Comparison of ENCODE assay signal across 8 mouse cellular contexts in genomic region chr10:84631182-84631581, GRCm38 (mm10). TPM values are rescaled to one million over a fixed set of nuclear protein-coding genes. Genes with fewer than 3 reads are reported as not detected.
DNase-seq lines count a peak whose midpoint lies in the region; ATAC-seq and TF ChIP-seq lines count a peak whose summit lies in the region.

No protein-coding gene starts in this region.

- no peaks in the 10 kb centered on the region for H3K9me3 ChIP-seq in liver, embryonic 15.5 days (replicated peaks)

- peaks cover 51% of the 10 kb centered on the region for H3K36me3 ChIP-seq in liver, embryonic 15.5 days (replicated peaks)

- TF ChIP-seq CTCF in layer of hippocampus, adult 2 months (conservative IDR thresholded peaks at IDR 0.05), result peak; percentile 58
- TF ChIP-seq CTCF in bone marrow, adult 2 months (IDR thresholded peaks at IDR 0.05; ENCODE audit: control insufficient read depth, insufficient read depth, low read length), result peak; percentile 59

- no peak for TF ChIP-seq POLR2A in bone marrow, adult 2 months (IDR thresholded peaks at IDR 0.05; ENCODE audit: borderline replicate concordance, control insufficient read depth, low read depth, low read length)

- no peak overlapping the region for H3K4me2 ChIP-seq in liver, embryonic 15.5 days

- peak; percentile 51; the same call in 1 of the 2 replicates for ATAC-seq in liver, embryonic 15.5 days (ENCODE audit: insufficient read depth)

- no peak overlapping the region for H3K4me3 ChIP-seq in layer of hippocampus, adult 2 months
- no peak overlapping the region for H3K4me3 ChIP-seq in bone marrow, adult 2 months (replicated peaks; ENCODE audit: control insufficient read depth, low read depth, low read length)
- H3K4me3 ChIP-seq in liver, embryonic 15.5 days (replicated peaks), result no peak overlapping the region

- no peaks in the 10 kb centered on the region for H3K4me1 ChIP-seq in bone marrow, adult 2 months (ENCODE audit: control insufficient read depth, insufficient read depth, low read length)
- H3K4me1 ChIP-seq in liver, embryonic 15.5 days (replicated peaks), result no peaks in the 10 kb centered on the region

- no peak overlapping the region for H3K9ac ChIP-seq in liver, embryonic 15.5 days

- H3K27me3 ChIP-seq in liver, embryonic 15.5 days, result no peaks in the 10 kb centered on the region

- peak; percentile 63 for DNase-seq in adrenal gland, postnatal 36 days
- DNase-seq in adrenal gland, adult 8-10 months, result no peak
- no peak for DNase-seq in layer of hippocampus, adult 2 months (ENCODE audit: low spot score in 2 of 2)
- no peak for DNase-seq in layer of hippocampus, adult 11-12 months (ENCODE audit: low spot score)
- DNase-seq in thymus, postnatal 36 days, result peak; percentile 44 to 51
- no peak for DNase-seq in kidney, adult 11 months

- WGBS in bone marrow, adult 2 months, result 70% methylated on average over 5 of the region's 5 CpGs
- 57% methylated on average over 5 of the region's 5 CpGs for WGBS in liver, embryonic 15.5 days (ENCODE audit: insufficient replicate concordance)

- no peak overlapping the region for H3K27ac ChIP-seq in layer of hippocampus, adult 2 months
- H3K27ac ChIP-seq in bone marrow, adult 2 months (ENCODE audit: control insufficient read depth, insufficient read depth, low read depth, low read length, poor library complexity), result no peak overlapping the region
- H3K27ac ChIP-seq in liver, embryonic 15.5 days (replicated peaks), result no peak overlapping the region

RNA-seq across cellular contexts. Expression of gene Polr3b, which starts 9.1 kb away (rescaled TPM):
- total RNA-seq in adrenal gland, postnatal 36 days (2021), result 10 to 100 TPM; 22.2 to 37.2 TPM
- total RNA-seq in adrenal gland, adult 8-10 months (2022), result 10 to 100 TPM; 27.4 to 32.3 (median 31.2) TPM
- total RNA-seq in layer of hippocampus, adult 2 months (2021), result 10 to 100 TPM; 14.8 to 15.6 TPM
- polyA plus RNA-seq in bone marrow, adult 2 months (2011; ENCODE audit: insufficient read depth, insufficient read length, low replicate concordance, missing spikeins), result 8.5 and 15.9 TPM in 2 replicates
- polyA plus RNA-seq in liver, embryonic 15.5 days (2015; fragmentation: Nextera tagmentation; extraction: Ambion mirVana), result 5.4 TPM in 2 replicates

RNA-seq across cellular contexts. Expression of gene Tcp11l2, which starts 54.8 kb away (rescaled TPM):
- total RNA-seq in adrenal gland, postnatal 36 days (2021), result 10 to 100 TPM; 48.0 to 55.3 TPM
- total RNA-seq in adrenal gland, adult 8-10 months (2022), result 10 to 100 TPM; 45.8 to 51.1 (median 48.8) TPM
- 10 to 100 TPM; 27.3 to 29.4 TPM for total RNA-seq in layer of hippocampus, adult 2 months (2021)
- 35.7 and 37.2 TPM in 2 replicates for polyA plus RNA-seq in bone marrow, adult 2 months (2011; ENCODE audit: insufficient read depth, insufficient read length, low replicate concordance, missing spikeins)
- polyA plus RNA-seq in liver, embryonic 15.5 days (2015; fragmentation: Nextera tagmentation; extraction: Ambion mirVana), result 59.9 and 67.7 TPM in 2 replicates

Comparison
In these comparisons a context has a peak if more than half of its experiments do, and no peak if none do; other contexts are left out.
1. DNase-seq: peak in adrenal gland, postnatal 36 days (2 of 2) and thymus, postnatal 36 days (2 of 2); none in adrenal gland, adult 8-10 months (single experiment), layer of hippocampus, adult 2 months (0 of 2), layer of hippocampus, adult 11-12 months (single experiment) and kidney, adult 11 months (single experiment).